Mouse (Mus musculus): ENCODE results near the gene Shc1. TPM values are rescaled to one million over a fixed set of nuclear protein-coding genes. Genes with fewer than 3 reads are reported as not detected.
"Not testable (repeated sequence)": the region's sequence is repeated elsewhere in the genome, so short reads cannot be mapped to it uniquely, and the experiment has no call there.

The Shc1 gene
- polyA plus RNA-seq, 1 experiment, result 29.5 TPM

- DNase-seq (ENCODE audit: low read depth), result peak; percentile 78
- TF ChIP-seq CTCF (IDR thresholded peaks at IDR 0.05; ENCODE audit: borderline replicate concordance, extremely low read depth, insufficient read depth, insufficient read length), result no peak
- TF ChIP-seq POLR2A (IDR thresholded peaks at IDR 0.05; ENCODE audit: borderline replicate concordance, extremely low read depth, insufficient read depth, insufficient read length, poor library complexity, severe bottlenecking), result no peak
Observed at GRCm38 (mm10) chr3:89421002-89421774, 2.9 kb downstream of the Shc1 start.

GRCm38 (mm10) chr3:89421810-89422473, 3.7 kb downstream of the Shc1 start:
- DNase-seq (ENCODE audit: low read depth), result peak; percentile 19
- TF ChIP-seq CTCF (IDR thresholded peaks at IDR 0.05; ENCODE audit: borderline replicate concordance, extremely low read depth, insufficient read depth, insufficient read length) (no peak), POLR2A (IDR thresholded peaks at IDR 0.05; ENCODE audit: borderline replicate concordance, extremely low read depth, insufficient read depth, insufficient read length, poor library complexity, severe bottlenecking) (no peak)

DNA sequence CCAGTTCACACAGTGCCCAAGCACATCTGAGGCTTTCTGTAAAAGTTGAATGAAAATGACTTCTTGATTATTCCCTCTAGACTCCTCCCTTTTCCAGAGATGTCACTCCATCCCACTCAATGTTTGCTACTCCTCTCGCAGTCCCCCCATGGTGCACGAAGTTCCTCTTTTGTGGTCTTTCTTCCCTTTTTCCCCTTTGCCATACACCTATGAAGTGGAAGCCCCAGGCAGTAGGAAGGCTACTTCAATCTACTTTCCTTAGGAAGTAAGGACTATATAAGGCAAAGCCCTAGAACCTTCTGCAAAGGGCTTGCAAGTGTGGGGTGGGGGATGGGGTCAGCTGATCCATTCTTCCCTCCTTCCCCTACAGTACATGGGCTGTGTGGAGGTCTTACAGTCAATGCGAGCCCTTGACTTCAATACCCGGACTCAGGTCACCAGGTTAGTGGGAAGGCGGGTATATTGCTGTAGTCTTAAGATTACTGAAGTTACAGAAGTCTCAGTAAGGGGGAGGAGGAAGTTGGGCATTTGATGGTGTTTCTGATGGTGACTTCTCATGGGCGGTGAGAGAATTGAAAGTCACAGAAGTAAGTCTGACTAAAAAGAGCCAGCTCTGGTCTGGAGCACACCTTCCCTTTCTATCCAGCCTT, 4.4 kb downstream of the Shc1 start:
- TF ChIP-seq POLR2A (IDR thresholded peaks at IDR 0.05; ENCODE audit: borderline replicate concordance, extremely low read depth, insufficient read depth, insufficient read length, poor library complexity, severe bottlenecking), result no peak
- no peak for TF ChIP-seq CTCF (IDR thresholded peaks at IDR 0.05; ENCODE audit: borderline replicate concordance, extremely low read depth, insufficient read depth, insufficient read length)
- DNase-seq (ENCODE audit: low read depth), result no peak

DNA sequence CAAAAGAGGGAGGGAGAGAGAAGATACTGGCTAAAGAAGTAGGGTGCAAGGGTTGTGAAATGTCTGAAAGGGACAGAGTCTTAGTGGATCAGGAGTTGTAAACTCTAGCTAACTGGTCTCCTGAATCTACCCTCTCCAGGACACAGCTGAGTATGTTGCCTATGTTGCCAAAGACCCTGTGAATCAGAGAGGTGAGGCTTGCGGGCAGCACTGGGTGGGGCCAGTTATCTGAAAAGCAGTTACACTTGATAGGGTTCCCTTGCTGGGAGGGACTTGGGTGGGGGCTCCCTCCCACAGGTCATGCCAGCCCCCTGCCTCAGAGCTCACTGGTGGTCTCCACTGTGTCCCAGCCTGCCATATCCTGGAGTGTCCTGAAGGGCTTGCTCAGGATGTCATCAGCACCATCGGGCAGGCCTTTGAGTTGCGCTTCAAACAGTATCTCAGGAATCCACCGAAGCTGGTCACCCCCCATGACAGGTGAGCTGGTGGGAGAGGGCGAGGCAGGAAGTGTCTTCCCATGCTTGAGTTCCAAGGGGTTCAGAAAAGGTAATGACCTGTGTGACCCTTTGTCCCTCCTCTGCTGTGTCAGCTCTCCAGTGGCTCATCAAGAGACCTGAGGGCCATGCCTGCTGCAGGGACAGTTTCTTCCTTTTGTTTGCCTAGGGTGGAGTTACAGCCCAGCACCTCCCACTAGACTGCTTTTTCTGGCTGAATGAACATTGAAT, 6.3 kb downstream of the Shc1 start:
- TF ChIP-seq CTCF (IDR thresholded peaks at IDR 0.05; ENCODE audit: borderline replicate concordance, extremely low read depth, insufficient read depth, insufficient read length) (no peak), POLR2A (IDR thresholded peaks at IDR 0.05; ENCODE audit: borderline replicate concordance, extremely low read depth, insufficient read depth, insufficient read length, poor library complexity, severe bottlenecking) (no peak)

GRCm38 (mm10) chr3:89425141-89425525, 6.9 kb downstream of the Shc1 start:
- no peak for DNase-seq (ENCODE audit: low read depth)
- TF ChIP-seq CTCF (IDR thresholded peaks at IDR 0.05; ENCODE audit: borderline replicate concordance, extremely low read depth, insufficient read depth, insufficient read length) (no peak), POLR2A (IDR thresholded peaks at IDR 0.05; ENCODE audit: borderline replicate concordance, extremely low read depth, insufficient read depth, insufficient read length, poor library complexity, severe bottlenecking) (no peak)

More for the DNA sequence above, 6.3 kb downstream of the Shc1 start:
- DNase-seq (ENCODE audit: low read depth), result no peak

- TF ChIP-seq POLR2A (IDR thresholded peaks at IDR 0.05; ENCODE audit: borderline replicate concordance, extremely low read depth, insufficient read depth, insufficient read length, poor library complexity, severe bottlenecking) (no peak), CTCF (IDR thresholded peaks at IDR 0.05; ENCODE audit: borderline replicate concordance, extremely low read depth, insufficient read depth, insufficient read length) (no peak)
- DNase-seq (ENCODE audit: low read depth), result no peak
Observed at GRCm38 (mm10) chr3:89425876-89426275, 7.6 kb downstream of the Shc1 start.

DNA sequence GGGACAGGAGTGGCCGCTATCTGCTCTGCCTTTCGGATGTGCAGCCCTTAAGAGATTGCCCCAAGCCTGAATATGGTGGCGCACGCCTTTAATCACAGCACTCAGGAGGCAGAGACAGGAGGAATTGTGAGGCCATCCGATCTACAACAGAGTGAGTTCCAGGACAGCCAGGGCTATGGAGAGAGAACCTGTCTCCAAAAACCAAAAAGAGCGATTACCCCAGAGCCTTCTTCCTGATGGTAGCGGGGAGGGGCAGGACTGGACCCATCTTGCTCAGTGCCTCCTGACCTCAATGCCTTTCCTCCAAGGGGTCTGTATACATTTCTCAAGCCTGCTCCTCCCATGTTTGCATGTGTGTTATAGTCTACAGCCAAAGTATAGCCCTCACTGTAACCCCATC, 10.8 kb downstream of the Shc1 start:
- not testable (repeated sequence) for DNase-seq (ENCODE audit: low read depth)

- peak; percentile 53; the same call in 1 of the 2 replicates for TF ChIP-seq POLR2A (IDR thresholded peaks at IDR 0.05; ENCODE audit: borderline replicate concordance, extremely low read depth, insufficient read depth, insufficient read length, poor library complexity, severe bottlenecking)
- no peak for TF ChIP-seq CTCF (IDR thresholded peaks at IDR 0.05; ENCODE audit: borderline replicate concordance, extremely low read depth, insufficient read depth, insufficient read length)
Observed at GRCm38 (mm10) chr3:89430171-89431159, 12.2 kb downstream of the Shc1 start, which contains the start of gene Pygo2. Gene Pygo2, plus strand, starts transcription at chr3:89430214.

GRCm38 (mm10) chr3:89432606-89433005, 14.4 kb downstream of the Shc1 start:
- no peak for DNase-seq (ENCODE audit: low read depth)
- TF ChIP-seq CTCF (IDR thresholded peaks at IDR 0.05; ENCODE audit: borderline replicate concordance, extremely low read depth, insufficient read depth, insufficient read length) (no peak), POLR2A (IDR thresholded peaks at IDR 0.05; ENCODE audit: borderline replicate concordance, extremely low read depth, insufficient read depth, insufficient read length, poor library complexity, severe bottlenecking) (no peak)

More at GRCm38 (mm10) chr3:89430171-89431159, 12.2 kb downstream of the Shc1 start, which contains the start of gene Pygo2:
- peak; percentile 99 for DNase-seq (ENCODE audit: low read depth)

- DNase-seq (ENCODE audit: low read depth), result no peak
- TF ChIP-seq POLR2A (IDR thresholded peaks at IDR 0.05; ENCODE audit: borderline replicate concordance, extremely low read depth, insufficient read depth, insufficient read length, poor library complexity, severe bottlenecking) (no peak), CTCF (IDR thresholded peaks at IDR 0.05; ENCODE audit: borderline replicate concordance, extremely low read depth, insufficient read depth, insufficient read length) (no peak)
Observed at GRCm38 (mm10) chr3:89434532-89434931, 16.3 kb downstream of the Shc1 start.

Measured in brain, embryonic 14.5 days (tissue).